Mouse (Mus musculus) thymus, postnatal 4 days (tissue): ENCODE measurements at regions not wholly inside any gene's neighbourhood (a gene's known extent, or its start where the extent isn't known, plus 50 kb on each side); places are given as distances from the start of the nearest gene placed in this dataset.

ENCODE experiments used
- DNase-seq: peaks from one replicate; pipeline ENCODE4 v3.0.0; 2021

- DNase-seq: no peak
Measured at GRCm38 (mm10) chr15:36945309-36945708, 62.3 kb downstream of the Zfp706 start.

GRCm38 (mm10) chr15:36944556-36945171 is 62.9 kb downstream of the Zfp706 start:
- DNase-seq: no peak

- no peak for DNase-seq
Measured at GRCm38 (mm10) chr15:36943492-36944112, 64.0 kb downstream of the Zfp706 start.

- DNase-seq: no peak
Measured at GRCm38 (mm10) chr15:36942261-36942660, 65.3 kb downstream of the Zfp706 start.

GRCm38 (mm10) chr15:36941741-36942140 is 65.8 kb downstream of the Zfp706 start:
- DNase-seq: no peak

GRCm38 (mm10) chr15:36939608-36940007 is 68.0 kb downstream of the Zfp706 start:
- no peak for DNase-seq

GRCm38 (mm10) chr15:36939153-36939552 is 68.4 kb downstream of the Zfp706 start:
- no peak for DNase-seq

GRCm38 (mm10) chr15:36938511-36939150 is 68.9 kb downstream of the Zfp706 start:
- peak; percentile 95 for DNase-seq

- DNase-seq: peak; percentile 61
Measured at GRCm38 (mm10) chr15:36937757-36938498, 69.6 kb downstream of the Zfp706 start.

GRCm38 (mm10) chr15:36937067-36937657 is 70.4 kb downstream of the Zfp706 start:
- DNase-seq: no peak

- no peak for DNase-seq
Measured at GRCm38 (mm10) chr15:36934801-36935200, 72.8 kb downstream of the Zfp706 start.

- no peak for DNase-seq
Measured at GRCm38 (mm10) chr15:36933581-36933991, 74.0 kb downstream of the Zfp706 start.

- DNase-seq: no peak
Measured at GRCm38 (mm10) chr15:36931460-36931859, 76.1 kb downstream of the Zfp706 start.

GRCm38 (mm10) chr15:36930433-36930832 is 77.1 kb downstream of the Zfp706 start:
- no peak for DNase-seq

- no peak for DNase-seq
Measured at GRCm38 (mm10) chr15:36929786-36930185, 77.8 kb downstream of the Zfp706 start.

- no peak for DNase-seq
Measured at GRCm38 (mm10) chr15:36929088-36929487, 78.5 kb downstream of the Zfp706 start.

GRCm38 (mm10) chr15:36928678-36929077 is 78.9 kb downstream of the Zfp706 start:
- no peak for DNase-seq

- peak; percentile 27 for DNase-seq
Measured at GRCm38 (mm10) chr15:36927436-36927835, 80.1 kb downstream of the Zfp706 start.

- DNase-seq: no peak
Measured at GRCm38 (mm10) chr15:36924171-36924570, 83.4 kb downstream of the Zfp706 start.

GRCm38 (mm10) chr15:36921384-36921783 is 86.2 kb downstream of the Zfp706 start:
- DNase-seq: no peak

- DNase-seq: no peak
Measured at GRCm38 (mm10) chr15:36920886-36921285, 86.7 kb downstream of the Zfp706 start.

- no peak for DNase-seq
Measured at GRCm38 (mm10) chr15:36919704-36920103, 87.9 kb downstream of the Zfp706 start.

GRCm38 (mm10) chr15:36919209-36919608 is 88.4 kb downstream of the Zfp706 start:
- DNase-seq: no peak
